Mouse (Mus musculus) erythroblast, embryonic 14.5 days (primary cell): ENCODE data around the gene 1700008P02Rik.

Experiments
- GATA1 ChIP-seq: IDR thresholded peaks from 2 replicates; pipeline ENCODE4 v1.6.1; 2012; ENCODE audit warnings: low read length, inconsistent platforms, mixed read lengths
- TAL1 ChIP-seq: IDR thresholded peaks from 3 replicates; pipeline ENCODE4 v1.6.1; 2012; ENCODE audit warnings: low read length, inconsistent platforms, mixed read lengths

GRCm38 (mm10) chr3:6649411-6649810, 29.2 kb upstream of the 1700008P02Rik start:
- TF ChIP-seq GATA1 = no peak
- TF ChIP-seq TAL1 = no peak
